Mouse (Mus musculus): ENCODE data around the gene Wdr92.
A peak's percentile ranks its signal among the peaks of the same experiment; 100 is the strongest.
"Not testable (repeated sequence)": the region's sequence is repeated elsewhere in the genome, so short reads cannot be mapped to it uniquely, and the experiment has no call there.

Gene Wdr92

GRCm38 (mm10) chr11:17215475-17215874 is 33.6 kb downstream of the Wdr92 start:
- H3K9me3 ChIP-seq (ENCODE audit: low read length), result 0 out of 2 replicates have a peak, but pooled peaks cover under 1% of the 10 kb centered on the region
- H3K36me3 ChIP-seq (ENCODE audit: insufficient read depth, low read length), result peaks cover 1% of the 10 kb centered on the region
- no peaks in the 10 kb centered on the region for H3K27me3 ChIP-seq (ENCODE audit: insufficient read depth, low read length)
- TF ChIP-seq POU5F1 (IDR thresholded peaks at IDR 0.05; ENCODE audit: borderline replicate concordance, low read length), result no peak
- TF ChIP-seq NANOG (IDR thresholded peaks at IDR 0.05; ENCODE audit: borderline replicate concordance, low read length), result no peak
- TF ChIP-seq CTCF (conservative IDR thresholded peaks at IDR 0.05; ENCODE audit: low read length), result no peak
- H3K4me1 ChIP-seq (replicated peaks; ENCODE audit: low read depth, low read length), result peaks cover 15% of the 10 kb centered on the region
- no peak overlapping the region for H3K4me3 ChIP-seq (replicated peaks; ENCODE audit: low read length)

DNA sequence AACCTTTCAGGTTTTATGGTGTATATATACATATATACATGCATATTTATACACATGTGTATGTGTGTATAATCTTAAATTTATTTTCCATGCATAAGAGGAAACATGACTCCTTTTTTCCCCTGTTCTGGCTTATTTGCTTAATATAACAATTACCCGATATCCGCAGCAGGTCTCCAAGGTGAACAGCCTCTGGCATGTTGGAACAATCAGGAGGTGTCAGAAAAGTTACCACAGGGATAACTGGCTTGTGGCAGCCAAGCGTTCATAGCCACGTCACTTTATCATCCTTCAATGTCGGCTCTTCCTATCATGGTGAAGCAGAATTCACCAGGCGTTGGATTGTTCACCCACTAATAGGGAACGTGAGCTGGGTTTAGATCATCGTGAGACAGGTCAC is 39.2 kb downstream of the Wdr92 start:
- Histone ChIP-seq H3K4me3 (replicated peaks; ENCODE audit: low read length) (no peak overlapping the region), H3K9me3 (ENCODE audit: low read length) (no peaks in the 10 kb centered on the region), H3K36me3 (ENCODE audit: insufficient read depth, low read length) (peaks cover 43% of the 10 kb centered on the region), H3K27me3 (ENCODE audit: insufficient read depth, low read length) (no peaks in the 10 kb centered on the region), H3K4me1 (replicated peaks; ENCODE audit: low read depth, low read length) (no peaks in the 10 kb centered on the region)
- TF ChIP-seq CTCF (conservative IDR thresholded peaks at IDR 0.05; ENCODE audit: low read length) (no peak), POU5F1 (IDR thresholded peaks at IDR 0.05; ENCODE audit: borderline replicate concordance, low read length) (no peak), NANOG (IDR thresholded peaks at IDR 0.05; ENCODE audit: borderline replicate concordance, low read length) (no peak)

DNA sequence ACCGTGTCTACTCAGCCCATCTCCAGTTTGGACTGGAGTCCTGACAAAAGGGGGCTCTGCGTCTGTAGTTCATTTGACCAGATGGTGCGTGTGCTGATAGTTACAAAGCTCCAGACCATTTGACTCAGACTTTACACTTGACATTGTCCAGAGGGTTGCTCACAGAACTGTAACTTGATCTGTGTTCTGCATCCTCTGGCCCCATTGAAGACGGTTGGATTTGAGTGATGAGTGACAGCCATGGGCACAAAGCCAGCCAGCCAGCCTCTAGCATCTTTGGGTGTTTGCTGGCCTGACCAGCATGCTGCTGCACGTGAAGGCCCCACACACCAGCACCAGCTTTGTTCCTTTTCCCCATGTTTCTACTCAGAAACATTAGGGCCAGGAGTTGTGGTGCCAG is 50.9 kb downstream of the Wdr92 start:
- no peaks in the 10 kb centered on the region for H3K4me1 ChIP-seq (replicated peaks; ENCODE audit: low read depth, low read length)
- no peak overlapping the region for H3K4me3 ChIP-seq (replicated peaks; ENCODE audit: low read length)
- no peaks in the 10 kb centered on the region for H3K9me3 ChIP-seq (ENCODE audit: low read length)
- H3K27me3 ChIP-seq (ENCODE audit: insufficient read depth, low read length), result no peaks in the 10 kb centered on the region
- no peak for TF ChIP-seq CTCF (conservative IDR thresholded peaks at IDR 0.05; ENCODE audit: low read length)
- TF ChIP-seq POU5F1 (IDR thresholded peaks at IDR 0.05; ENCODE audit: borderline replicate concordance, low read length), result no peak
- no peak for TF ChIP-seq NANOG (IDR thresholded peaks at IDR 0.05; ENCODE audit: borderline replicate concordance, low read length)
- H3K36me3 ChIP-seq (ENCODE audit: insufficient read depth, low read length), result peaks cover 58% of the 10 kb centered on the region

DNA sequence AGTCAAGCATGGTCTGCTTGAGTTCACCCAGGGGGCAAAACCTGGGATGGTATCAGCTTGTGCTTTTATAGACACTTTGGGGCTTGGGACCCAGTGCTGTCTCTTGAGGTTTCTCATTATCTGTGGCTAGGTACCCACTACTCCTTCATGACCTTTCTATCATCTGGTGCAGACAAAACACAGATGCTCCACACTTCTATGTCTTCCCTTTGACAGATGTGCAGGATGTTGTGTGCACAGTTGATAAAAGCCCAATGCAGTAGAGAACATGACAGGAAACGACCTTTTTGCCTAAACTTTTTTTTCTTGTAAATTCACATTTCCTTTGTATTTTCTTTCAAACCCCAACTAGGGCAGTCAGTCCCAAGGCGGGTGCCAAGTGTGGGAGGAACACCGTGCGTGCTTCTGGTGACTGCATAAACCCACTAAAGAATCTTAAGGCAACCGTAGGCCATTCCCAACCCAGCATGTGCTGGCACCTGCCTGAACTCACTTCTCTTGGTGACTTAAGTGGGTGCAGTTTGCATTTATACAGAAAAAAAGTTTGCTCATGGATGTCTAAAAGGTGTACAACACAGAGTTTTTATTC is 54.6 kb downstream of the Wdr92 start:
- H3K36me3 ChIP-seq (ENCODE audit: insufficient read depth, low read length), result peaks cover 23% of the 10 kb centered on the region
- H3K4me3 ChIP-seq (replicated peaks; ENCODE audit: low read length), result no peak overlapping the region
- H3K27me3 ChIP-seq (ENCODE audit: insufficient read depth, low read length), result no peaks in the 10 kb centered on the region
- H3K9me3 ChIP-seq (ENCODE audit: low read length), result no peaks in the 10 kb centered on the region
- no peak for TF ChIP-seq NANOG (IDR thresholded peaks at IDR 0.05; ENCODE audit: borderline replicate concordance, low read length)
- no peak for TF ChIP-seq CTCF (conservative IDR thresholded peaks at IDR 0.05; ENCODE audit: low read length)
- TF ChIP-seq POU5F1 (IDR thresholded peaks at IDR 0.05; ENCODE audit: borderline replicate concordance, low read length), result no peak
- no peaks in the 10 kb centered on the region for H3K4me1 ChIP-seq (replicated peaks; ENCODE audit: low read depth, low read length)

GRCm38 (mm10) chr11:17238598-17238997 is 56.7 kb downstream of the Wdr92 start:
- H3K4me1 ChIP-seq (replicated peaks; ENCODE audit: low read depth, low read length); H3K4me3 ChIP-seq (replicated peaks; ENCODE audit: low read length); H3K27me3 ChIP-seq (ENCODE audit: insufficient read depth, low read length); H3K36me3 ChIP-seq (ENCODE audit: insufficient read depth, low read length); H3K9me3 ChIP-seq (ENCODE audit: low read length): not testable (repeated sequence)

- no peaks in the 10 kb centered on the region for H3K9me3 ChIP-seq (ENCODE audit: low read length)
- no peak overlapping the region for H3K4me3 ChIP-seq (replicated peaks; ENCODE audit: low read length)
- no peaks in the 10 kb centered on the region for H3K36me3 ChIP-seq (ENCODE audit: insufficient read depth, low read length)
- H3K27me3 ChIP-seq (ENCODE audit: insufficient read depth, low read length), result no peaks in the 10 kb centered on the region
- no peaks in the 10 kb centered on the region for H3K4me1 ChIP-seq (replicated peaks; ENCODE audit: low read depth, low read length)
- TF ChIP-seq CTCF (conservative IDR thresholded peaks at IDR 0.05; ENCODE audit: low read length), result no peak
- no peak for TF ChIP-seq NANOG (IDR thresholded peaks at IDR 0.05; ENCODE audit: borderline replicate concordance, low read length)
- TF ChIP-seq POU5F1 (IDR thresholded peaks at IDR 0.05; ENCODE audit: borderline replicate concordance, low read length), result no peak
Observed at GRCm38 (mm10) chr11:17248715-17249114, 66.8 kb downstream of the Wdr92 start.

DNA sequence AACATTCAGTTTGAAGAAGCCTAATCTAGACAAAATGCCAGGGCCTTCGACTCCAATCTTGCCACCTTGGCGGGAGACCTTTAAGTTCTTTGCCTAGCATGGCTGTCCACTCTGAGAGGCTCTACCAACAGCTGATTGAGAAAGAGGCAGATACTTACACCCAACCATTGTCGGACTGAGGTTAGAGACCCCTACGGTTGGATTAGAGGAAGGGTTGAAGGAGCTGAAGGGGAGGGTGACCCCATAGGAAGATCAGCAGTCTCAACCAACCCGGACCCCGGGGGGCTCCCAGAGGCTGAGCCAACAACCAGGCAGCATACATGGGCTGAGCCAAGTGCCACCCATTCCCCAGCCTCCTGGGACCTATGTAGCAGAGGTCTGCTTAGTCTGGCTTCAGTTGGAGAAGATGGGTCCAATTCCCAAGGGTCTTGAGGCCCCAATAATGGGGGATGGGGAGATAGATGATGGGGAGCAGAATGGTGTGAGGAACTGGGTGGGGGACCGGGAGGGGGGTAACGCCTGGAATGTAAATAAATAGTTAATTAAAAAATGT is 75.0 kb downstream of the Wdr92 start:
- TF ChIP-seq POU5F1 (IDR thresholded peaks at IDR 0.05; ENCODE audit: borderline replicate concordance, low read length) (no peak), NANOG (IDR thresholded peaks at IDR 0.05; ENCODE audit: borderline replicate concordance, low read length) (no peak), CTCF (conservative IDR thresholded peaks at IDR 0.05; ENCODE audit: low read length) (no peak)
- Histone ChIP-seq H3K4me1 (replicated peaks; ENCODE audit: low read depth, low read length) (peaks cover 12% of the 10 kb centered on the region), H3K27me3 (ENCODE audit: insufficient read depth, low read length) (no peaks in the 10 kb centered on the region), H3K9me3 (ENCODE audit: low read length) (no peaks in the 10 kb centered on the region), H3K4me3 (replicated peaks; ENCODE audit: low read length) (peak overlapping the region; percentile 90), H3K36me3 (ENCODE audit: insufficient read depth, low read length) (no peaks in the 10 kb centered on the region)

DNA sequence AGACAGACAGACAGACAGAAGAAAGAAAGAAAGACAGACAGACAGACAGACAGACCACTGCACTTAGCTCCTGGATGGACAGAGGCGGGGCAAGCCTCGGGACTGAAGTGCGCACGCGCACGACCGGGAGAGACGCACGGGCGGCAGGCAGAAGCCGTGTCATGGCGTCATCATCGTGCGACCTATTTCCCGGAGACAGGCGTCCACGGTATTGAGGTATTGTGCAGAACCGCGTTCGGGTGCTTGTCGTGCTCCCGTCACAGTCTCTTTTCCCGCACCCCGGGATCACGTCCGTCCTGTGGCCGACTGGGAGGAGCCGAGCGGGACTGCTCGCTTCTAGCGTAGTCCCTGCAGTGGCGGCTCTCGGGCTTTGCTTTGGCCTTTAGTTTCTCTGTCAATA is 75.5 kb downstream of the Wdr92 start, which contains the start of gene C1d:
Gene C1d, plus strand, starts transcription at position 137 of the 400 bp plus-strand sequence.
- no peak for TF ChIP-seq NANOG (IDR thresholded peaks at IDR 0.05; ENCODE audit: borderline replicate concordance, low read length)
- no peak for TF ChIP-seq POU5F1 (IDR thresholded peaks at IDR 0.05; ENCODE audit: borderline replicate concordance, low read length)
- TF ChIP-seq CTCF (conservative IDR thresholded peaks at IDR 0.05; ENCODE audit: low read length), result no peak
- Histone ChIP-seq H3K9me3 (ENCODE audit: low read length) (no peaks in the 10 kb centered on the region), H3K4me1 (replicated peaks; ENCODE audit: low read depth, low read length) (peaks cover 12% of the 10 kb centered on the region), H3K27me3 (ENCODE audit: insufficient read depth, low read length) (no peaks in the 10 kb centered on the region), H3K4me3 (replicated peaks; ENCODE audit: low read length) (peak within 1 kb of the TSS; percentile 90), H3K36me3 (ENCODE audit: insufficient read depth, low read length) (no peaks in the 10 kb centered on the region)

DNA sequence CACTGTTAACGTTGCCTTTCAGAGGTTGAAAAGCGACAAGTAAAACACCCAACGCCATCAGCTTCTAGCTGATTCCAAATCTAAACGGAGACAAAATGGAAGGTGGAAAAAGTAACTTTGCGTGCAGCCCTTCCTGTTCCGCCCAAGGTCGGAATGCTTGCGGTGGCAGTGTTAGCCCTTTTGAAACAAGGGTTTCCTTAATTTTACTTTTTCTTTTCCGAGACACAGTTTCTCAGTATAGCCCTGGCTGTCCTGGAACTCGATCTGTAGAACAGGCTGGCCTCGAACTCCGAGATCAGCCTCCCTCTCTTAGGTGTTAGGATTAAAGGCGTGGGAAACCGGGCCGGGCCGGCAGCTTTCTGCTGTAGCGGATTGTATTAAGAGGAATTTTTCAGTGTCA is 76.0 kb downstream of the Wdr92 start:
- Histone ChIP-seq H3K27me3 (ENCODE audit: insufficient read depth, low read length) (no peaks in the 10 kb centered on the region), H3K4me1 (replicated peaks; ENCODE audit: low read depth, low read length) (peaks cover 12% of the 10 kb centered on the region), H3K4me3 (replicated peaks; ENCODE audit: low read length) (peak overlapping the region; percentile 90), H3K36me3 (ENCODE audit: insufficient read depth, low read length) (no peaks in the 10 kb centered on the region), H3K9me3 (ENCODE audit: low read length) (no peaks in the 10 kb centered on the region)
- TF ChIP-seq POU5F1 (IDR thresholded peaks at IDR 0.05; ENCODE audit: borderline replicate concordance, low read length), result no peak
- no peak for TF ChIP-seq CTCF (conservative IDR thresholded peaks at IDR 0.05; ENCODE audit: low read length)
- no peak for TF ChIP-seq NANOG (IDR thresholded peaks at IDR 0.05; ENCODE audit: borderline replicate concordance, low read length)

Data from E14TG2a.4 (cell line).